Mouse (Mus musculus): Measurements from ENCODE around the gene B430306N03Rik.

The B430306N03Rik gene

DNA sequence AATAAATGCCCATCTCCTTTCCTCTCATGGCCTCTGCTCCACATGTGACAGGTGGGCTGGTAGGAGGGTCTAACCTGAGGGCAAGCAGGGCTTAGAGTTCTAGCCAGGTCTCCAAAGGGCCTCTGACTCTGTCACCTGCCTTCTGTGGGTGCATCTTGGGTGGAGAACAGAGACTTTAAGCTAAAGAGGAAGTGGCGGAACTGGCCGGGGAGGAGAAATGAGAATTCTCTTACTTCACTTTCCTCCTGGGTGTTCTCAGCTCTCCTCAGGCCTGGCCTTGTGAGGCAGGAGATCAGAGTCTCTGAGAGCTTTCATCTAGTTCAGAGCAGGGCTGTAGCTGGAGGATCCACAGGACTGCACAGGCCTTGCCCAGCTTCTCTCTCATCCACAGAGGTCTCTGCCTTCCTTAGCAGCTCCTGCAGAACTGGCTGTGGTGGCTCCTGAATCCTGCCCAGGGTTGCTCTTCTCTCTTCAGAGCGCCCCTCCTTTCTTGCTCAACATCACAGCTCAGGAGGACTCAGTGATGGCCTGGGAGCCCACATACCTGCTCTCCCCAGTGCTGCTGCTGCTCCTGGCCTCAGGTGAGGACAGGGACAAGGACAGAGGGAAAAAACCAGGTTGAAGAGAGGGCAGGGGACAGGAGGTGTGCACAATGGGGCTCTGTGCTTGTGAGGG is at the start of gene B430306N03Rik:
TSS of gene B430306N03Rik (plus strand) at position 237 of the 675 bp plus-strand sequence.
- in situ Hi-C loops (cut with MboI; ENCODE audit: low pct_unique_long_range_greater_than_20kb in 1 of 2, low sequenced_read_pairs in 2 of 2, unreplicated experiment in 1 of 2): loop anchor here in 1 of 2 experiments (25.0 kb wide), 1 partner anchor 479 kb away; the partner anchor contains the start of gene Mdfi

GRCm38 (mm10) chr17:48266610-48267304 is 49.2 kb upstream of the B430306N03Rik start:
- in situ Hi-C loops (cut with MboI; ENCODE audit: low pct_unique_long_range_greater_than_20kb in 1 of 2, low sequenced_read_pairs in 2 of 2, unreplicated experiment in 1 of 2): no loop called here

GRCm38 (mm10) chr17:48267591-48267990 is 48.4 kb upstream of the B430306N03Rik start:
- in situ Hi-C loops (cut with MboI; ENCODE audit: low pct_unique_long_range_greater_than_20kb in 1 of 2, low sequenced_read_pairs in 2 of 2, unreplicated experiment in 1 of 2): no loop called here

DNA sequence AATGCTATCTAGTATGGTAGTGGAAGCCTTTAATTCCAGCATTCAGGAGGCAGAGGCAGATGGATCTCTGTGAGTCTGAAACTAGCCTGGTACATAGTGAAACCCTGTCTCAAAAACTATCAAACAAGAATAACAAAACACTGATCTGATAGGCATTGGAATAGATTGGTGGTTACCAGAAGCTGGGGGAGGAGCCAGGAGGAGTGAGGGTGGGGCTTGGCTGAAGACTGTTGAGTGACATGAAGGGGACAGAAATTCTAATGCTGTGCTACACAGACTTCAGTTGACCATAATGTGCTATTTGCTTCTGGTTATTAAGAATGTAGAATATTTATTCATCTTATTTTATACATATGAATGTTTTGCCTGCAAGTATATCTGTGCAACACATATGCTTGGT is 47.7 kb upstream of the B430306N03Rik start:
- in situ Hi-C loops (cut with MboI; ENCODE audit: low pct_unique_long_range_greater_than_20kb in 1 of 2, low sequenced_read_pairs in 2 of 2, unreplicated experiment in 1 of 2): no loop called here

- in situ Hi-C loops (cut with MboI; ENCODE audit: low pct_unique_long_range_greater_than_20kb in 1 of 2, low sequenced_read_pairs in 2 of 2, unreplicated experiment in 1 of 2): no loop called here
Measured at GRCm38 (mm10) chr17:48269833-48270232, 46.1 kb upstream of the B430306N03Rik start.

DNA sequence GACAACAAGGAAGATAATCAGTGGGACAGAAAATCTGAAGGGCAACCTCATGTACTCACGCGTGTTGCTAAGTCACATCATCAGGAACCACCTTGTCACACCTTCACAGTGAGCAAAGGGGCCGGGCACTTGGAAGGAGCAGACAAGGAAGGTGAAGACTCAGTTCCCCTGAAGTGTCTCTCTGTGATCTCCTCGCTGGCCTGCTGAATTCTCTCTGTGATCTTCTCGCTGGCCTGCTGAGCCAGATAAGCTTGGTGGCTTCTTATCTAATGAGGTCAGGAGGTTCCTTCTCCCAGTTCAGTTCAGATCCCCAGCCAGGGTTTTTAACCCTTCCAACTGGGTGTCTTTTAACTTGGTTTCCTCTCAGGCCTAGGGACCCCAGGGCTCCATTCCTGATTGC is 43.8 kb upstream of the B430306N03Rik start:
- in situ Hi-C loops (cut with MboI; ENCODE audit: low pct_unique_long_range_greater_than_20kb in 1 of 2, low sequenced_read_pairs in 2 of 2, unreplicated experiment in 1 of 2): no loop called here

GRCm38 (mm10) chr17:48272598-48272997 is 43.3 kb upstream of the B430306N03Rik start:
- in situ Hi-C loops (cut with MboI; ENCODE audit: low pct_unique_long_range_greater_than_20kb in 1 of 2, low sequenced_read_pairs in 2 of 2, unreplicated experiment in 1 of 2): no loop called here

DNA sequence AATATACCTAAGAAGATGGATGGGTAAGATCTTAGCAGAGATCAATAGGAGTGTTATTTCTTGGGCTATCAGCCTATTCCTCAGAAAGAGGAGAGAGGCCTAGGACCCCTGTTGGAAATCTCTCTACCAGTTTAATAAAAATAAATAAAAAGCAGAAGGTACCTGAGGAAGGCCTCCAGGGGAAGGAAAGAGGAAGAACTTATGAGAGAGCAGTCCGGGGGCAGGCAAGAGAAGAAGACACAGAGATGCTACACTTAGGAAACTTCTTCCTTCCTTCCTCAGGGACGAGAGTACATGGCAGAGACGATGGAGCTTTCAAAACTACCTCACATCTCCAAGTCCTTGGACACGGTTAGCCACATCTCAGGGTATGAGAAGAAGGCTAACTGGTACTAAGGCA is 41.8 kb upstream of the B430306N03Rik start:
- in situ Hi-C loops (cut with MboI; ENCODE audit: low pct_unique_long_range_greater_than_20kb in 1 of 2, low sequenced_read_pairs in 2 of 2, unreplicated experiment in 1 of 2): no loop called here

- in situ Hi-C loops (cut with MboI; ENCODE audit: low pct_unique_long_range_greater_than_20kb in 1 of 2, low sequenced_read_pairs in 2 of 2, unreplicated experiment in 1 of 2): no loop called here
Measured at GRCm38 (mm10) chr17:48274885-48275284, 41.1 kb upstream of the B430306N03Rik start.

- in situ Hi-C loops (cut with MboI; ENCODE audit: low pct_unique_long_range_greater_than_20kb in 1 of 2, low sequenced_read_pairs in 2 of 2, unreplicated experiment in 1 of 2): no loop called here
Measured at GRCm38 (mm10) chr17:48275736-48276135, 40.2 kb upstream of the B430306N03Rik start.

- in situ Hi-C loops (cut with MboI; ENCODE audit: low pct_unique_long_range_greater_than_20kb in 1 of 2, low sequenced_read_pairs in 2 of 2, unreplicated experiment in 1 of 2): no loop called here
Measured at GRCm38 (mm10) chr17:48278381-48278780, 37.6 kb upstream of the B430306N03Rik start.

- in situ Hi-C loops (cut with MboI; ENCODE audit: low pct_unique_long_range_greater_than_20kb in 1 of 2, low sequenced_read_pairs in 2 of 2, unreplicated experiment in 1 of 2): no loop called here
Measured at GRCm38 (mm10) chr17:48279002-48279401, 36.9 kb upstream of the B430306N03Rik start.

DNA sequence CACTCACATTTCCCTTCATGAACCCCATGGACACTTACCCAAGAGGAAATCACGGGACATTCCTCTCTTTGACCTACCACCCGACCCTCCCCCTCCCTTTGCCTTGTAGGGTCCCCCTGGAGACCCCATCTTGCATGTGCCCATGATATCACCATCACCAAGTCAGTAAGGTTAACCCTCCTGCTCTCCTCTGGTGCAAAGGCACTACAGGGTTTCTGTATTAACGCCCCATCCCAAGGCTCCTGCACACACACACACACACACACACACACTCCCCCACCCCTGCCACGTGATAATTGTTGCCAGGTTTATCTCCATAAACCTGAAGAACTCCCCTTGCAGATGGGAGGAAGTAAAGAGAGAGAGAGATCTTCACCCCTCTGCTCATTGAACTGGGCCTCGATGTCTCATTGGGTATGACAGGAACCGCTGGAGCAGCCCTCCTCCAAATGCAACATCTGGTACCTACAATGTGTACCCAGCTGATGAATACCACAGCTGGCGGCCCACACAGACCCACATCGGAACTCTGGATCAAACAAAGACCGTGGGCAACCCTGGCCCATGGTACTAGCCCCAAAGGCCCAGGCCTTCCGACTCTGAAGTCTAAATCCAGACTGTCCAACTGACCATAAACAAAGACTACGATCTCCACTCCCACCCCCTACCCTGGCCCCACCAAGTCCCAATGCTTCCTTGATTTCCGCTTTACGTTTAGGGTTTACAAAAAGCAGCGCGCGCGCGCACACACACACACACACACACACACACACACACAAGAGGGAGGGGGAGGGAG is 34.8 kb upstream of the B430306N03Rik start:
- in situ Hi-C loops (cut with MboI; ENCODE audit: low pct_unique_long_range_greater_than_20kb in 1 of 2, low sequenced_read_pairs in 2 of 2, unreplicated experiment in 1 of 2): no loop called here

GRCm38 (mm10) chr17:48281739-48282085 is 34.2 kb upstream of the B430306N03Rik start:
- in situ Hi-C loops (cut with MboI; ENCODE audit: low pct_unique_long_range_greater_than_20kb in 1 of 2, low sequenced_read_pairs in 2 of 2, unreplicated experiment in 1 of 2): no loop called here

DNA sequence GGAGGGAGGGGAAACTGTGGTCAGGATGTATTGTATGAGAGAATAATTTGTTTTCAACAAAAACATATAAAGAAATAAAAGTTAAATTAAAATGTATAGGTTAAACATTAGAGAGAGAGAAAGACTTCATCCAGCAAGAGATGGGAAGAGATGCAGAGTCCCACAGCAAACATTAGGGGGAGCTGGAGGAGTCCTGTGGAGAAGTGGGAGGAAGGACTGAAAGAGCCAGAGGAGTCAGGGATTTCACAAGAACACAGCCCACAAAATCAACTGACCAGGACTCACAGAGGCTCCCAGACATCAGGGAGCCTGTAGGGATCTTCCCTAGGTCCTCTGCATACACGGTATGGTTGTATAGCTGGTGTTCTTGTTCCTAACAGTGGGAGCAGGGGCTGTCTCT is 29.2 kb upstream of the B430306N03Rik start:
- in situ Hi-C loops (cut with MboI; ENCODE audit: low pct_unique_long_range_greater_than_20kb in 1 of 2, low sequenced_read_pairs in 2 of 2, unreplicated experiment in 1 of 2): no loop called here

DNA sequence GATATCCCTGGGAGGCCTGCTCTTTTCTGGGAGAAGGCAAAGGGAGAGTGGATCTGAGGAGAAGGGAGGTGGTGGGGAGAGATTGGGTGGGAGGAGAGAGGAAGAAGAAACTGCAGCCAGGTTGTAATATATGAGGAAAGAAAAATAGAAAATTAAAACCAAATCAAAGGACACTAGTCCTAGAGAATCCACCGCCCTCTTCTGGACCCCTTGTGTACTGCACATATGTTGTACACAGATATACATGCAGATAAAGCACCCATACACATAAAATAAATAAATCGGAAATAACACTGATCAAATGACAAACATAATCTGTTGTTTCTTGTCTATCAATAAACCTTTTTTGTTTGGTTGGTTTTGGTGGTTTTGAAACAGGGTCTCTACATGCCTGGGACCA is 28.7 kb upstream of the B430306N03Rik start:
- in situ Hi-C loops (cut with MboI; ENCODE audit: low pct_unique_long_range_greater_than_20kb in 1 of 2, low sequenced_read_pairs in 2 of 2, unreplicated experiment in 1 of 2): no loop called here

DNA sequence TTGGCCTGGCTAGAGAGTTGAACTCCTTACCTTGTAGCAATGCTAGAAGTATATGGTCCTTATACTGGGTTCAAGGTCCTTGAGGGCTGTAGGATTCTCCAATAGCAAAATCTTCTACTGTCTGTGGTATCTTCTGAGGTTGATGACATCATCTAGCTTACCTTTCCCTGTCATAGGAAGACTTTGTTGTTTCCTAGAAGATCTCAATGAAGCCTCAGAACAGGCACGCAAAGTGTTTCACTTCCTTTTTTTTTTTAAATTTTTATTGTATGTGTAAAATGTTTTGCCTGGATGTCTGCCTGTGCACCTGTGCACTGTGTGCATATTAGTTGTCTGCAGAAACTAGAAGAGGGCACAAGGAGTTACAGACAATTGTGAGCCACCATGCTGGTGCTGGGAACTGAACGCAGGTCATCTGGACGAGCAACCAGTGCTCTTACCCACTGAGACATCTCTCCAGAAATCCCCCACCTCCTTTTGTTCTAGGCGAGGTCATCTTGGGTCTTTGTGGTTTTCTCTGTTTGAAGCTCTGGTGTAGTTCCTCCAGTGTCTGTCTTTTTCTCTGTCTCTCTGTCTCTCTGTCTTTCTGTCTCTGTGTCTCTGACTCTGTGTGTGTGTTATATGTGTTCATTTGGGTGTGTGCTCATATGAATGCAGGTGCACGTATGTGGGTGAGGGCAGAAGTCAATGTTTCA is 22.3 kb upstream of the B430306N03Rik start:
- in situ Hi-C loops (cut with MboI; ENCODE audit: low pct_unique_long_range_greater_than_20kb in 1 of 2, low sequenced_read_pairs in 2 of 2, unreplicated experiment in 1 of 2): no loop called here

DNA sequence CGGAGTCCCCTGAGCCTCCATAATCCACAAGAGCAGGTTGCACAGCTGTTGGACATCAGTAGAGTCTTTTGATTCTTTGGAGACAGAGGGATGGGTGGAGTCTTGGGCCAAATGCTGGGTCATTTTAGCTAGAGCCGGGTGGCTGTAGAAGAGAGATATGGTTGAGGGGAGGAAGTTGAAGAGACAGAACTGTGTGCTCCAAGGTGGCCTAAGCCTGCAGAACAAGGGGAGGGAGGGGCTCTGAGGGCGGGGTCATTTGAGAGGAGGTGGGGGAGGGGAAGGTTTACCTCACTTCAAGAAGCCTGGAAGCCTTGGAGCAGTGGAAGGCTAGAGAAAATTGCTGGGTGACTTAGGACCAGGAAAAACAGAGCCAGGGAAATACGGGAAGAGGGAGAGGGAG is 16.7 kb upstream of the B430306N03Rik start, which contains the start of gene Treml2:
TSS of gene Treml2 (plus strand) at position 296 of the 400 bp plus-strand sequence.
- in situ Hi-C loops (cut with MboI; ENCODE audit: low pct_unique_long_range_greater_than_20kb in 1 of 2, low sequenced_read_pairs in 2 of 2, unreplicated experiment in 1 of 2): no loop called here

DNA sequence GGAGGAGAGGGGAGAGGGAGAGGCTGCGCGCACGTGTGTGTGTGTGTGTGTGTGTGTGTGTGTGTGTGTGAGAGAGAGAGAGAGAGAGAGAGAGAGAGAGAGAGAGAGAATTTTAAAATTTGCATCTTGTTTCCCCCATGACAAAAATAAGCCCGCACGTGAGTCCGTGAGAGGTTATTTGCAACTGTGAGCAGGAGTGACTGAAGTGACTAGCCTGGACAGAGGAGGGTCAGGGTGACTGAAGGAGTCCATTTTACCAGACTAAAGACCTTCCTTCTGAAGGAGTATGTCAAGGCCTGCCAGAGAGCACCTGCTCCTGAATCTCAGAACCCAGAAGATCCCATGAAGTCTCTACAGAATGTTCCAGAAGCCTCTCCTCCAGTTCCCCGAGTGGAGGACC is 16.2 kb upstream of the B430306N03Rik start:
- in situ Hi-C loops (cut with MboI; ENCODE audit: low pct_unique_long_range_greater_than_20kb in 1 of 2, low sequenced_read_pairs in 2 of 2, unreplicated experiment in 1 of 2): loop anchor here in 1 of 2 experiments (25.0 kb wide), 1 partner anchor 462 kb away; the partner anchor contains the start of gene Mdfi
